Mouse (Mus musculus) liver, adult 2 months (tissue): ENCODE data around the gene Crtac1. TPM values are rescaled to one million over a fixed set of nuclear protein-coding genes. Genes with fewer than 3 reads are reported as not detected.

Experiments used
- DNase-seq: peaks from one replicate; pipeline ENCODE4 v3.0.0-alpha.2; 2011; ENCODE audit warnings: low read depth, low spot score; ENCODE audit errors: extremely low read depth
- H3K27ac ChIP-seq: fragments of 200-500 bp; replicated peaks from 2 replicates; pipeline ENCODE4 v1.5.1; 2012; ENCODE audit warnings: low read depth, mild to moderate bottlenecking, control low read depth, inconsistent platforms, low read length; ENCODE audit not compliant: insufficient read depth
- H3K27me3 ChIP-seq: fragments of 200-500 bp; 2 replicates; pipeline ENCODE4 v1.6.1; 2012; ENCODE audit warnings: mild to moderate bottlenecking, moderate library complexity, low read length, inconsistent platforms; ENCODE audit not compliant: control insufficient read depth, insufficient read depth
- H3K36me3 ChIP-seq: fragments of 200-500 bp; 2 replicates; pipeline ENCODE4 v1.6.1; 2012; ENCODE audit warnings: low read length, inconsistent platforms; ENCODE audit not compliant: control insufficient read depth, insufficient read depth
- H3K4me1 ChIP-seq: fragments of 200-500 bp; 2 replicates; pipeline ENCODE4 v1.6.1; 2011; ENCODE audit warnings: low read length; ENCODE audit not compliant: control insufficient read depth, insufficient read depth
- H3K4me3 ChIP-seq: fragments of 200-500 bp; 2 replicates; pipeline ENCODE4 v1.5.1; 2011; ENCODE audit warnings: low read depth, mild to moderate bottlenecking, control low read depth, low read length, moderate library complexity; ENCODE audit not compliant: insufficient read depth
- H3K79me2 ChIP-seq: fragments of 200-500 bp; 2 replicates; pipeline ENCODE4 v1.6.1; 2012; ENCODE audit warnings: inconsistent platforms, mild to moderate bottlenecking, low read length, moderate library complexity; ENCODE audit not compliant: control insufficient read depth, insufficient read depth
- H3K9ac ChIP-seq: fragments of 200-500 bp; 2 replicates; pipeline ENCODE4 v1.6.1; 2012; ENCODE audit warnings: low read depth, mild to moderate bottlenecking, control low read depth, inconsistent platforms, low read length
- CTCF ChIP-seq: fragments of 200-500 bp; IDR thresholded peaks from 2 replicates; pipeline ENCODE4 v1.5.1; 2011; ENCODE audit warnings: low read depth, low read length, control low read depth
- POLR2A ChIP-seq: fragments of 200-500 bp; IDR thresholded peaks from 2 replicates; pipeline ENCODE4 v1.6.1; 2011; ENCODE audit warnings: low read length, control low read depth; ENCODE audit not compliant: insufficient read depth; ENCODE audit errors: extremely low read depth
- WGBS: fragments of 180-500 bp; shearing (Covaris S2); methylation state at CpG from one replicate; pipeline ENCODE4 v1.1.7; 2018; 5-methylcytosine and 5-hydroxymethylcytosine counted together
- polyA plus RNA-seq: library from polyadenylated mRNA; depleted of rRNA; stranded (reverse); fragments of >200 nt; gene quantifications from 2 replicates; pipeline ENCODE4 v1.2.3, GENCODE M21; 2012; rRNA removed
- total RNA-seq: library from RNA; depleted of rRNA; stranded (reverse); fragments of >200 nt; gene quantifications from 2 replicates; pipeline ENCODE4 v1.2.3, GENCODE M21; 2014; rRNA removed

Crtac1 gene
- total RNA-seq = not detected in 2 replicates
- not detected in 2 replicates for polyA plus RNA-seq

DNA sequence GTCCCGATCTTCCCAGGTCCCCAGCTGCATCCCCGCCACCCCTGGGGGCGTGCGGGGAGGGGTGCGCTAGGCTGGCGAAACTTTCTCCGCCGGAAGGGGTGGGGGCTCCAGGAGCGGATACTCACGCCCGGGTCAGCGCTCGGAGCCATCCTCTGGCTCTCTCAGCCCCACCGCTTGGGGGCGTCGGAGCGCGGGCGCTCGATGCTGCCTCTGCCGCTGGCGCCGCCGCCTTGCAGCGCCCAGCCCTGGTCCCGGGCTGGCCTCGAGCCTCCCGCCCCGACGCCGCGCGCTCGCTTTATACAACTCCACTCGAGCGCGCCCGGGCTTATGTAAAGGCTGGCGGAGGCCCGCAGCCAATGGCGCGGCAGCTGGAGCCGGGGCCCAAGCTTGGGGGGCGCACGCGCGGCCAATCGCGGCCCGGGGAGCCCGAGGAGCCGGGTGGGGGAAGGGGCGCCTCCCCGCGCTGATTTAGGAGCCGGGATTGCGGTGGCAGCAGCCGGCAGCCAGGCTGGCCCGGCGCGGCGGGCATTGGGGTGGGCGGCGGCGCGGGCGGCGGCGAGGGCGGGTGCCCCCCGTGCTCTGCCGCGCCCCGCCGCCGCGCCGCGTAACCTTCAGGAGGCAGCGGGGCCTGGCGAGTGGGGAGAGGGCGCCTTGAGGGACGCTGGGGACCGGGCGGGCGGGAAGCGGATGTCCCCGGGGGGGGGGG, at the start of gene Crtac1:
Crtac1 (minus strand) TSS at position 299 of the 706 bp plus-strand sequence.
- no peak for DNase-seq
- Histone ChIP-seq H3K36me3 (no peaks in the 10 kb centered on the region), H3K4me3 (peak within 1 kb of the TSS; percentile 21; the same call in 1 of the 2 replicates), H3K27me3 (peaks cover 29% of the 10 kb centered on the region), H3K9ac (no peak within 1 kb of the TSS), H3K27ac (no peak within 1 kb of the TSS), H3K4me1 (no peaks in the 10 kb centered on the region), H3K79me2 (no peaks in the 10 kb centered on the region)
- TF ChIP-seq POLR2A (no peak), CTCF (peak; percentile 22; the same call in 1 of the 2 replicates)
- 3% methylated on average over 67 of the region's 88 CpGs for WGBS

DNA sequence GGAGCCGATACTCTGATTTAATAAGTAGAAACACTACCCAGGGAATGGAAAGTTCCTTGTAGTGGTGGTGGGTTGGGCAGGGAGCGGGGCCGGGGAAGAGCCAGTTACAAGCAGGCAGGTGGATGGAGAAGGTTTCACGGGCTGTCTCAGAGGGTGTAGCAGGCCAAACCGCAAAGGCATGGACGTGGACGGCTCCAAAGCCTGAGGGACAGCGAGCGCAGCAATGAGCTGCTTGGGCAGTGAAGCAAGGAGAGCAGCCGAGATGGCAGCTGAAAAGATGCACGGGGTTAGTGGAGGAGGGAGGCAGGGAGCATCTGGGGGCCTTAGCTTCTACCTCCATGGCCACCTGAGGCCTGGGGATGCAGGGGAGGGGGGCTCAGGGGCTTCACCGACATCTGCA, 46.7 kb upstream of the Crtac1 start:
- DNase-seq = no peak
- no peaks in the 10 kb centered on the region for H3K4me1 ChIP-seq

DNA sequence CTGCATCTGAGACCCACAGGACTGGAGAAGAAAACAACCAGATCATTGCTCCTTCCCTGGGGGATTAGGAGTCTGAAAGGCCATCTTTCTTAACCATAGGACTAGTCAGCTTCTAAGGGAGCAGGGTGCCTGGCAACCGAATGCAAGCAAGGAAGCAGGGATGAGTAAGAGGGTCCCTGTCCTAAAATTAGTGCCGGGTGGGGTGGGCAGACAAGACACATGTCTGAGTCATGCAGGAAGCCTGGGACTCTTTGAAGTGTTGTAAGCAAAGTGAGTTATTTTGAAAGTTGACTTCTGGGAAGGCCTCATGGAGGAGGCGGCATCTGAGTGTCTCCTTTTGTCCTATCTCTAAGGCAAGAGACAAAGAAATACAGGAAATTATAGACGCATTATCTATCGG, 46.2 kb upstream of the Crtac1 start:
- no peaks in the 10 kb centered on the region for H3K79me2 ChIP-seq
- no peak overlapping the region for H3K4me3 ChIP-seq
- H3K9ac ChIP-seq = no peak overlapping the region
- no peak overlapping the region for H3K27ac ChIP-seq
- no peaks in the 10 kb centered on the region for H3K4me1 ChIP-seq
- H3K27me3 ChIP-seq = no peaks in the 10 kb centered on the region
- no peaks in the 10 kb centered on the region for H3K36me3 ChIP-seq
- DNase-seq = no peak
- TF ChIP-seq POLR2A = no peak
- no peak for TF ChIP-seq CTCF
- 75% methylated on average over 5 of the region's 5 CpGs for WGBS

More for the DNA sequence above, 46.7 kb upstream of the Crtac1 start:
- Histone ChIP-seq H3K4me3 (no peak overlapping the region), H3K36me3 (no peaks in the 10 kb centered on the region), H3K9ac (no peak overlapping the region), H3K27ac (no peak overlapping the region), H3K79me2 (no peaks in the 10 kb centered on the region), H3K27me3 (no peaks in the 10 kb centered on the region)
- WGBS = 55% methylated on average over 12 of the region's 12 CpGs
- TF ChIP-seq POLR2A (no peak), CTCF (no peak)

DNA sequence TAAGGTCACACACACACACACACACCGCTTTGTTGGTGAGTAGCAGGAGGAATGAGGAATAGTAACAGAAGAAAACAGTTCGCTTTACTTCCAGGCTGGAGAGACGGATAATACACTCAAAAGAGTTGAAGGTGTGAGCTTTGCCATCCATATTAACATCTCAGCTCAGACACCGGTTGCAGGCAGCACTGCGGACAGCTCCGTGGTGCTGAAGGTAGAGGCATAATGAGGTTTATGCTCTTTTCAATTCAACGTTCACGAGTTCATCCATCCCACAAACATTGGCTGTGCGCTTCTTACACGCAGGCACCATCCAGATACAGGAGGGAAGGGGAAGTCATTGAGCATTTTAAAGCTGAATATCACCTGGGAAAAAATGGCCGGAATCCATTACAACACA, 41.2 kb upstream of the Crtac1 start:
- Histone ChIP-seq H3K27me3 (no peaks in the 10 kb centered on the region), H3K9ac (no peak overlapping the region), H3K4me3 (no peak overlapping the region), H3K4me1 (no peaks in the 10 kb centered on the region), H3K36me3 (no peaks in the 10 kb centered on the region), H3K27ac (no peak overlapping the region), H3K79me2 (no peaks in the 10 kb centered on the region)
- TF ChIP-seq CTCF (no peak), POLR2A (no peak)
- no peak for DNase-seq
- 25% methylated on average over 11 of the region's 11 CpGs for WGBS

DNA sequence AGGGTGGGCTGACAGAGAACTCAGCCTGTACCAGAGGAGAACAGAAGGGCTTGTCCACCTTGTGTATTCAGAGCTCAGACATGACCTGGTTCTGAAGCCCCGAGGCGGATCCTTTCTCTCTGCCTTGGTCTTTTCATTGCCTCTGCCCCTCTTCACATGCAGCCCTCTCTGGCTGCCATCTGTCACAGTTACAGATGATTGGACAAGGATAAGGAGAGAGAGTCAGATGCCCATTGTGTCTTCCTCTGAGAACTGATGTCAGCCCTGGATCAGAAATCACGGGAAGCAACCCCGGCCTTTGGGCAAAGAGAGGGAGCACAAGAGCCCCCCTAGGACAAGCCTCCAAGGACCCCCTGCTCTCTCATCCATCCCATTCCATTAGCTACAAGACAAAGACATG, 40.0 kb upstream of the Crtac1 start:
- no peaks in the 10 kb centered on the region for H3K27me3 ChIP-seq
- H3K79me2 ChIP-seq = no peaks in the 10 kb centered on the region
- H3K36me3 ChIP-seq = no peaks in the 10 kb centered on the region
- DNase-seq = no peak
- H3K4me3 ChIP-seq = no peak overlapping the region
- no peak overlapping the region for H3K9ac ChIP-seq
- 88% methylated on average over 4 of the region's 4 CpGs for WGBS
- H3K27ac ChIP-seq = no peak overlapping the region
- no peaks in the 10 kb centered on the region for H3K4me1 ChIP-seq
- TF ChIP-seq CTCF = no peak
- TF ChIP-seq POLR2A = no peak

DNA sequence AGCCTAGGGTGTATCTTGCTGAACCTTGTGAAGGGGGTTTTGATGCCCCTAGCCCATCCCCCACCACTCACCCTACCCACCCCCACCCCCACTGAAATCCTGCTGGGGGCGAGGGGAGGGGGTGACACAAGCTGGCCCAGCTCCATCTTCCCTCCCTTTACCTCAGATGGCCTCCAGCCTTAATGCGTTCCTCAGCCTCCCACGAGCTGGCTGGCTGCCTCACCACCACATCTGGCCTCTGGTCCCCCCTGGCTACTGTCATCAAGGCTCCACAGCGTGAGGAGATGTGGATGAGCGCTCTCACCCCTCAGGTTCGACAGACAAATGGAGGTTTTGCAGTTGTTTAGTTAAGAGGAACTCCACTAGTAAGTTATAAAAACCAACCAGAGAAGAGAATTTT, 30.3 kb upstream of the Crtac1 start:
- Histone ChIP-seq H3K36me3 (no peaks in the 10 kb centered on the region), H3K27ac (no peak overlapping the region), H3K79me2 (no peaks in the 10 kb centered on the region), H3K27me3 (no peaks in the 10 kb centered on the region), H3K4me1 (peaks cover 2% of the 10 kb centered on the region; the same call in 1 of the 2 replicates), H3K9ac (no peak overlapping the region), H3K4me3 (no peak overlapping the region)
- DNase-seq = no peak
- TF ChIP-seq POLR2A (no peak), CTCF (no peak)
- WGBS = 36% methylated on average over 6 of the region's 6 CpGs
